Mouse (Mus musculus) CH12.LX (cell line): ENCODE results near the gene Gm281. TPM values are rescaled to one million over a fixed set of nuclear protein-coding genes. Genes with fewer than 3 reads are reported as not detected.
A peak's percentile ranks its signal among the peaks of the same experiment; 100 is the strongest.

Experiments used
- DNase-seq: peaks from one replicate; pipeline ENCODE4 v3.0.0-alpha.2; 2013; ENCODE audit errors: extremely low read depth
- H3K27ac ChIP-seq: 2 replicates; pipeline ENCODE4 v1.5.1; 2012; ENCODE audit warnings: low read depth, mild to moderate bottlenecking, control low read depth, moderate library complexity; ENCODE audit not compliant: insufficient read depth
- H3K27me3 ChIP-seq: replicated peaks from 2 replicates; pipeline ENCODE3; 2012; ENCODE audit warnings: inconsistent platforms
- H3K36me3 ChIP-seq, 2 experiments: replicated peaks in 1 of 2; 2 replicates each; pipeline versions ENCODE3 to v1.6.1; 2012; ENCODE audit warnings: inconsistent platforms in 1 of 2, low read length in 1 of 2, mild to moderate bottlenecking in 1 of 2, mixed read lengths in 1 of 2, moderate library complexity in 1 of 2; ENCODE audit not compliant: control insufficient read depth in 1 of 2, insufficient read depth in 1 of 2
- H3K4me1 ChIP-seq, 2 experiments: 2 replicates each; pipeline ENCODE4 v1.6.1; 2012; ENCODE audit warnings: inconsistent platforms in 1 of 2, moderate library complexity in 1 of 2; ENCODE audit not compliant: insufficient read depth in 2 of 2, control insufficient read depth in 1 of 2
- H3K4me2 ChIP-seq: 2 replicates; pipeline ENCODE4 v1.6.1; 2012; ENCODE audit warnings: low read depth, mild to moderate bottlenecking, control low read depth; ENCODE audit not compliant: poor library complexity, insufficient read depth, severe bottlenecking
- H3K4me3 ChIP-seq, 3 experiments: fragments of 150-350 bp in 1 of 3; sonication (generic) in 1 of 3; replicated peaks in 1 of 3; 2 replicates each; pipeline versions ENCODE3 to v1.5.1; 2011 to 2012; ENCODE audit warnings: low read depth in 2 of 3, low read length in 2 of 3, mild to moderate bottlenecking in 2 of 3, moderate library complexity in 2 of 3, control low read depth in 1 of 3, improper control_type of control experiment in 1 of 3, inconsistent platforms in 1 of 3, mixed read lengths in 1 of 3; ENCODE audit not compliant: poor library complexity in 1 of 3
- H3K79me2 ChIP-seq: replicated peaks from 2 replicates; pipeline ENCODE4 v1.6.1; 2012; ENCODE audit warnings: mild to moderate bottlenecking, moderate library complexity; ENCODE audit not compliant: control insufficient read depth, poor library complexity, insufficient read depth, severe bottlenecking; ENCODE audit errors: extremely low read depth
- H3K9ac ChIP-seq: 2 replicates; pipeline ENCODE4 v1.6.1; 2012; ENCODE audit warnings: low read depth, mild to moderate bottlenecking, control low read depth, moderate library complexity; ENCODE audit not compliant: insufficient read depth
- H3K9me3 ChIP-seq: replicated peaks from 2 replicates; pipeline ENCODE3; 2012; ENCODE audit warnings: low read length, inconsistent platforms, mixed read lengths
- BHLHE40 ChIP-seq: IDR thresholded peaks from 2 replicates; pipeline ENCODE4 v1.6.1; 2011; ENCODE audit warnings: mild to moderate bottlenecking, low read depth, low read length, improper control_type of control experiment
- CTCF ChIP-seq, 2 experiments: IDR thresholded peaks in 1 of 2; conservative IDR thresholded peaks in 1 of 2; 2 replicates each; pipeline ENCODE4 v1.5.1; 2011 to 2012; ENCODE audit warnings: low read depth in 2 of 2, low read length in 2 of 2, improper control_type of control experiment in 1 of 2, inconsistent platforms in 1 of 2, mild to moderate bottlenecking in 1 of 2, moderate library complexity in 1 of 2
- E2F4 ChIP-seq: IDR thresholded peaks from 2 replicates; pipeline ENCODE4 v1.6.1; 2011; ENCODE audit warnings: low read depth, low read length, improper control_type of control experiment; ENCODE audit not compliant: insufficient replicate concordance
- ELF1 ChIP-seq: IDR thresholded peaks from 2 replicates; pipeline ENCODE4 v1.6.1; 2014; ENCODE audit warnings: low read depth, mild to moderate bottlenecking, inconsistent platforms, low read length, improper control_type of control experiment
- HCFC1 ChIP-seq: IDR thresholded peaks from 2 replicates; pipeline ENCODE4 v1.6.1; 2012; ENCODE audit warnings: low read depth, mild to moderate bottlenecking, inconsistent platforms, low read length, improper control_type of control experiment
- MAFK ChIP-seq: IDR thresholded peaks from 2 replicates; pipeline ENCODE4 v1.6.1; 2011; ENCODE audit warnings: low read length, improper control_type of control experiment; ENCODE audit not compliant: insufficient replicate concordance
- NRF1 ChIP-seq: IDR thresholded peaks from 2 replicates; pipeline ENCODE4 v1.6.1; 2014; ENCODE audit warnings: low read depth, mild to moderate bottlenecking, inconsistent platforms, low read length, improper control_type of control experiment, moderate library complexity
- POLR2A ChIP-seq: IDR thresholded peaks from 2 replicates; pipeline ENCODE4 v1.6.1; 2011; ENCODE audit warnings: low read depth, mild to moderate bottlenecking, improper control_type of control experiment, low read length
- RCOR1 ChIP-seq: conservative IDR thresholded peaks from 2 replicates; pipeline ENCODE4 v1.6.1; 2012; ENCODE audit warnings: low read depth, mild to moderate bottlenecking, inconsistent platforms, low read length, improper control_type of control experiment
- SIN3A ChIP-seq: IDR thresholded peaks from 2 replicates; pipeline ENCODE4 v1.6.1; 2012; ENCODE audit warnings: low read length, improper control_type of control experiment, inconsistent platforms
- USF2 ChIP-seq: conservative IDR thresholded peaks from 2 replicates; pipeline ENCODE4 v1.6.1; 2011; ENCODE audit warnings: low read depth, low read length, improper control_type of control experiment
- dilution Hi-C: fragments of 300-500 bp; cut with MboI; formaldehyde crosslinking; loops from 2 replicates; pipeline ENCODE4 v1.14.3; 2020; ENCODE audit warnings: low sequenced_read_pairs; ENCODE audit not compliant: extremely low pct_unique_long_range_greater_than_20kb, extremely low pct_ligation_motif_present
- in situ Hi-C: fragments of 300-500 bp; cut with MboI; formaldehyde crosslinking; loops from 3 replicates; pipeline ENCODE4 v1.14.3; 2019; ENCODE audit warnings: low sequenced_read_pairs, low pct_ligation_motif_present, low pct_unique_long_range_greater_than_20kb, mixed read lengths
- polyA plus RNA-seq: library from polyadenylated mRNA; unstranded; fragments of >175 nt; gene quantifications from 2 replicates; pipeline ENCODE4 v1.2.1, GENCODE M21; 2012; ENCODE audit warnings: low read depth; ENCODE audit not compliant: insufficient read length
- total RNA-seq, 2 experiments: library from RNA; depleted of rRNA; stranded (reverse); fragments of 300-350 nt in 1 of 2; fragments of >200 nt in 1 of 2; gene quantifications; 2 replicates each; pipeline ENCODE4 v1.2.3; 2012 to 2014

Gene Gm281
- total and polyA plus RNA-seq, 3 experiments = not detected

GRCm38 (mm10) chr14:13962476-13962875, 48.2 kb upstream of the Gm281 start:
- Histone ChIP-seq H3K4me1 (peaks cover 0 to 22% of the 10 kb centered on the region in 2 experiments; a peak in 2 of 4 replicates), H3K79me2 (peaks cover 27% of the 10 kb centered on the region), H3K27ac (no peak overlapping the region), H3K27me3 (no peaks in the 10 kb centered on the region), H3K4me2 (no peak overlapping the region), H3K4me3 (no peak overlapping the region), H3K36me3 (peaks cover 0 to 10% of the 10 kb centered on the region in 2 experiments), H3K9ac (no peak overlapping the region), H3K9me3 (no peaks in the 10 kb centered on the region)
- TF ChIP-seq POLR2A (no peak), CTCF (conservative IDR thresholded peaks at IDR 0.05 in 1 of 2, IDR thresholded peaks at IDR 0.05 in 1 of 2; ENCODE audit: low read depth in 2 of 2, low read length in 2 of 2) (no peak), USF2 (no peak), ELF1 (no peak), BHLHE40 (no peak), HCFC1 (no peak), NRF1 (no peak), E2F4 (no peak)
- no peak for DNase-seq
- dilution Hi-C loops (no loop called here), in situ Hi-C loops (no loop called here)

GRCm38 (mm10) chr14:13961401-13962112, 47.3 kb upstream of the Gm281 start, which contains the start of the genes Atxn7 and Thoc7:
Atxn7 (plus strand) TSS chr14:13961440.
Thoc7 (minus strand) TSS chr14:13961852.
- H3K27me3 ChIP-seq = no peaks in the 10 kb centered on the region
- dilution Hi-C loops (no loop called here), in situ Hi-C loops (no loop called here)
- H3K9me3 ChIP-seq = no peaks in the 10 kb centered on the region
- H3K4me2 ChIP-seq = peak within 1 kb of the TSS; percentile 84
- peak within 1 kb of the TSS; percentile 96 for H3K9ac ChIP-seq
- H3K27ac ChIP-seq = no peak within 1 kb of the TSS; the same call in 1 of the 2 replicates
- peak; percentile 33 for DNase-seq
- peaks cover 0 to 16% of the 10 kb centered on the region in 2 experiments for H3K36me3 ChIP-seq
- H3K4me1 ChIP-seq = peaks cover 0 to 22% of the 10 kb centered on the region in 2 experiments; a peak in 2 of 4 replicates
- peaks cover 30% of the 10 kb centered on the region for H3K79me2 ChIP-seq
- H3K4me3 ChIP-seq = peak within 1 kb of the TSS; percentile 73 to 90 (median 85)
- TF ChIP-seq MAFK = no peak
- no peak for TF ChIP-seq RCOR1
- peak; percentile 32; the same call in 1 of the 2 replicates for TF ChIP-seq SIN3A
- 0 out of 2 replicates have a peak, but pooled peaks have one; percentile 25 for TF ChIP-seq NRF1
